Mouse (Mus musculus) liver, embryonic 14.5 days (tissue): ENCODE results near the gene Olfr1382.
"Not testable (repeated sequence)": the region's sequence is repeated elsewhere in the genome, so short reads cannot be mapped to it uniquely, and the experiment has no call there.

Experiments
- CTCF ChIP-seq: IDR thresholded peaks from 2 replicates; pipeline ENCODE4 v1.5.1; 2016; ENCODE audit warnings: antibody characterized with exemption, low read depth, control low read depth
- EP300 ChIP-seq: IDR thresholded peaks from 2 replicates; pipeline ENCODE4 v1.6.1; 2016; ENCODE audit warnings: antibody characterized with exemption, low read depth

GRCm38 (mm10) chr11:49543149-49543548 lies 15.1 kb downstream of the Olfr1382 start, which contains the start of gene Olfr1381:
- not testable (repeated sequence) for TF ChIP-seq CTCF, EP300
